Mouse (Mus musculus): ENCODE data around the gene Atcay.

Gene Atcay

DNA sequence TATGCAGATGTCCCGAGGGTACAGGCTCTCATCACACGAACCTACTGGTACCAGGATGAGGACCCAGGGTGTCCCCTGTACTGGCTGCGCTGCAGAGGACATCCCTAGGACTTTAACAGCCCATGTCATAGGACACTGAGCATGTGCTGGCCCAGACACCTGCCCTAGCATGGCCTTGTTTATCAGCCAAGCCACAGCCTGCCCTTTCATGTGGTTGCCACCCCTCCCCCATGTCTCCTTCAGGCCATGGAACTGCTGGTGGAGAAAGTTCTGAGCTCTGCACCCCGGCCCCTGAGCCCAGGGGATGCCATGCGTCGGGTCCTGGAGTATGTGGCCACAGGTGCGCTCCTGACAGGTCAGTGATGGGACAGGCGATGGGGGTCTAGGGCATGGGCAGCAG, 18.8 kb upstream of the Atcay start:
- peaks cover 35% of the 10 kb centered on the region for H3K27me3 ChIP-seq (ENCODE audit: insufficient read depth, low read length)
- H3K4me3 ChIP-seq (replicated peaks; ENCODE audit: low read length): no peak overlapping the region
- no peak for TF ChIP-seq CTCF (conservative IDR thresholded peaks at IDR 0.05; ENCODE audit: low read length)
- TF ChIP-seq POU5F1 (IDR thresholded peaks at IDR 0.05; ENCODE audit: borderline replicate concordance, low read length): no peak
- TF ChIP-seq NANOG (IDR thresholded peaks at IDR 0.05; ENCODE audit: borderline replicate concordance, low read length): no peak
- no peaks in the 10 kb centered on the region for H3K9me3 ChIP-seq (ENCODE audit: low read length)
- H3K36me3 ChIP-seq (ENCODE audit: insufficient read depth, low read length): no peaks in the 10 kb centered on the region
- H3K4me1 ChIP-seq (replicated peaks; ENCODE audit: low read depth, low read length): peaks cover 67% of the 10 kb centered on the region

DNA sequence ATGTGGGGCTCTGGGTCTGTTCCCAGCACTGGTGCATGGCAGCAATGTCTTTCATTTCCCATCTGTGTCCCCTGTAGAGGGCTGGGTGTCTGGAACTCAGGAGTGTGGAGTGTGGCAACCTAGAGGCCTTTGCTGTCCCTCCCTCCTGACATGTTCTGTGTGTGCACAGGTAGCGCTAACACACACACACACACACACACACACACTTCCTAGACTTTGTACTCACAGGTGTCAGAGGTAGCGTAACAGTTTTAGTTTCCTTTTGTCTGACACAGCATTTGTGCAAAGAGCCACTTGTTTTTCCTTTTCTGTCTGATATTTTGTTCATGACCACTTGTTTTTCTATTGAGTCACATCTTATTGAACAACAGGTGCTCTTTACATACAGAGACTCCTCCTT, 17.2 kb upstream of the Atcay start:
- Histone ChIP-seq H3K9me3 (ENCODE audit: low read length) (no peaks in the 10 kb centered on the region), H3K36me3 (ENCODE audit: insufficient read depth, low read length) (no peaks in the 10 kb centered on the region), H3K27me3 (ENCODE audit: insufficient read depth, low read length) (peaks cover 32% of the 10 kb centered on the region), H3K4me3 (replicated peaks; ENCODE audit: low read length) (no peak overlapping the region), H3K4me1 (replicated peaks; ENCODE audit: low read depth, low read length) (peaks cover 72% of the 10 kb centered on the region)
- no peak for TF ChIP-seq POU5F1 (IDR thresholded peaks at IDR 0.05; ENCODE audit: borderline replicate concordance, low read length)
- no peak for TF ChIP-seq CTCF (conservative IDR thresholded peaks at IDR 0.05; ENCODE audit: low read length)
- no peak for TF ChIP-seq NANOG (IDR thresholded peaks at IDR 0.05; ENCODE audit: borderline replicate concordance, low read length)

DNA sequence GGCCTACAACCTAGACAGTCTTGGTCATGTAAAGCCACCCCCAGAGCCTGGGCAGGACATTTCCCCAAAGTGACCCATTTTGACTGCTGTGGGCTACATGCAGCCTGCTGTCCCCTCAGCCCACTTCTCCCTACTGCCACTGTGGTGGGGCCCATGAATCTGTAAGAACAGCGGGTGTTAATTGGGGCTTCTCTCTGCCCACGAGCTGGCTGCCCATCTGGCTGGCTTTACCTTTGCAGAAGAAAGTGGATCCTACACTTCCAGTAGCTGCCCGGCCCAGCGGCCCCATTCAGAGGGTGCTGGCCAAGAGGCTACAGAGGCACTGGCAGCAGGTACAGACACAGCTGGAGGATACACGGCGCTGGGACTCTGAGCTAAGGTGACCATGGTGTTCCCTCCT, 14.5 kb upstream of the Atcay start:
- peaks cover 22% of the 10 kb centered on the region for H3K27me3 ChIP-seq (ENCODE audit: insufficient read depth, low read length)
- no peaks in the 10 kb centered on the region for H3K36me3 ChIP-seq (ENCODE audit: insufficient read depth, low read length)
- peaks cover 73% of the 10 kb centered on the region for H3K4me1 ChIP-seq (replicated peaks; ENCODE audit: low read depth, low read length)
- H3K4me3 ChIP-seq (replicated peaks; ENCODE audit: low read length): peak overlapping the region; percentile 10; the same call in 1 of the 2 replicates
- no peak for TF ChIP-seq POU5F1 (IDR thresholded peaks at IDR 0.05; ENCODE audit: borderline replicate concordance, low read length)
- TF ChIP-seq NANOG (IDR thresholded peaks at IDR 0.05; ENCODE audit: borderline replicate concordance, low read length): no peak
- no peak for TF ChIP-seq CTCF (conservative IDR thresholded peaks at IDR 0.05; ENCODE audit: low read length)
- H3K9me3 ChIP-seq (ENCODE audit: low read length): no peaks in the 10 kb centered on the region

DNA sequence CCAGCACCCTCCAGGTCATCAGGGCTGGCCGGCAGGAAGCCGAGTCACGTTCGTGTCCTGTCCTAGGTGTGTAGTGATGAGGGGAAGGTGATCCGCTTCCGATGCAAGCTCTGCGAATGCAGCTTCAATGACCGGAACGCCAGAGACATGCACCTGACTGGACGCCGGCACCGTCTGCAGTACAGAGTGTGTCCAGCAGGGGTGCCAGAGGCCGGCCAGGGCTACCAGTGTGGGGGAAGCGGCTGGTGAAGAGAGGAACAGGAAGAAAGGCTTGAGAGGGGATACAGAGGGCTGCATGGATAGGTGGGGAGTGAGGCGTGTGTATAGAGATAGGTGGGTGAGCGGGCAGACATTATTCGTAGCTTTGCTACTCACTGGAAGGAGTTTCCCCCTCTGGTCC, 14.0 kb upstream of the Atcay start:
- peaks cover 71% of the 10 kb centered on the region for H3K4me1 ChIP-seq (replicated peaks; ENCODE audit: low read depth, low read length)
- peaks cover 28% of the 10 kb centered on the region for H3K27me3 ChIP-seq (ENCODE audit: insufficient read depth, low read length)
- no peaks in the 10 kb centered on the region for H3K36me3 ChIP-seq (ENCODE audit: insufficient read depth, low read length)
- TF ChIP-seq CTCF (conservative IDR thresholded peaks at IDR 0.05; ENCODE audit: low read length) (peak; percentile 93), NANOG (IDR thresholded peaks at IDR 0.05; ENCODE audit: borderline replicate concordance, low read length) (no peak)
- H3K9me3 ChIP-seq (ENCODE audit: low read length): no peaks in the 10 kb centered on the region
- H3K4me3 ChIP-seq (replicated peaks; ENCODE audit: low read length): peak overlapping the region; percentile 10; the same call in 1 of the 2 replicates

DNA sequence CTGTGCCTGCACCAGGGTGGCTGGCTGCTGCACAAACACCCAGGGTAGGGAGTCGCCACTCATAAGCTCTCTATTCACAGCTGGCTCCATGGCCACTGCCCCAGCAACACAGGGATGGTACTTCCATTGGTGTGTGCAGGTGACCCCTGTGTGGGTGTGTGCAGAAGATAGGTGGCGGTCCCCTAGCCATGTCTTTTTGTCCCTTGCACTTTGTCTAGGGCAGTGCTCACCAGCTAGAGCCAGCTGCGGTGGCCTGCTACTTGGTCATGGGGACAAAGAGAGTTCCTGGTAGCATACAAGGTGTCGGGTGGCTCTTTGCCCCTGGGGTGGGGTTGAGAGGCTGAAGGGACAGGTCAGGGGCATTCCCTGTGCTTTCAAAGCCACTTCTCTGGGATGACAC, 13.5 kb upstream of the Atcay start:
- TF ChIP-seq POU5F1 (IDR thresholded peaks at IDR 0.05; ENCODE audit: borderline replicate concordance, low read length): no peak
- no peak for TF ChIP-seq CTCF (conservative IDR thresholded peaks at IDR 0.05; ENCODE audit: low read length)
- no peak for TF ChIP-seq NANOG (IDR thresholded peaks at IDR 0.05; ENCODE audit: borderline replicate concordance, low read length)

DNA sequence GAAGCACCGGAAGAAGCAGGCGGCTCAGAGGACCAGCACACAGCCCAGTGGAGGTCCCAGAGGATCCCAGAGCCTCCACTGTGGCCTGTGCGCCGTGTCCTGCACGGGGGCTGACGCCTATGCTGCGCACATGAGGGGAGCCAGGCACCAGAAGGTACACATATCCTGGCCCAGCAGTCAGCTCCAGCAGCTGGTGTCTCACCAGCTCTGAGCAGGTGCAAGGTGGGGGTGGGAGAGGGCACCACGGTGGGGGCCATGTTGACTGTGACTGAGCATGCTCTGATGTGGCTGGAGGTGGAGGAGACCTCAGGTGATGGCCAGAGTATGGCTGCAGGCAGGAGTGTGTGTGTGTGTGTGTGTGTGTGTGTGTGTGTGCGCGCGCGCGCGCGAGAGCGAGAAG, 11.4 kb upstream of the Atcay start:
- TF ChIP-seq POU5F1 (IDR thresholded peaks at IDR 0.05; ENCODE audit: borderline replicate concordance, low read length): no peak
- TF ChIP-seq NANOG (IDR thresholded peaks at IDR 0.05; ENCODE audit: borderline replicate concordance, low read length): no peak
- TF ChIP-seq CTCF (conservative IDR thresholded peaks at IDR 0.05; ENCODE audit: low read length): no peak
- peaks cover 36% of the 10 kb centered on the region for H3K27me3 ChIP-seq (ENCODE audit: insufficient read depth, low read length)
- H3K36me3 ChIP-seq (ENCODE audit: insufficient read depth, low read length): no peaks in the 10 kb centered on the region
- peak overlapping the region; percentile 64 for H3K4me3 ChIP-seq (replicated peaks; ENCODE audit: low read length)
- peaks cover 76% of the 10 kb centered on the region for H3K4me1 ChIP-seq (replicated peaks; ENCODE audit: low read depth, low read length)
- no peaks in the 10 kb centered on the region for H3K9me3 ChIP-seq (ENCODE audit: low read length)

More for the DNA sequence above, 13.5 kb upstream of the Atcay start:
- Histone ChIP-seq H3K36me3 (ENCODE audit: insufficient read depth, low read length) (no peaks in the 10 kb centered on the region), H3K27me3 (ENCODE audit: insufficient read depth, low read length) (peaks cover 32% of the 10 kb centered on the region), H3K9me3 (ENCODE audit: low read length) (no peaks in the 10 kb centered on the region), H3K4me1 (replicated peaks; ENCODE audit: low read depth, low read length) (peaks cover 71% of the 10 kb centered on the region), H3K4me3 (replicated peaks; ENCODE audit: low read length) (no peak overlapping the region)

DNA sequence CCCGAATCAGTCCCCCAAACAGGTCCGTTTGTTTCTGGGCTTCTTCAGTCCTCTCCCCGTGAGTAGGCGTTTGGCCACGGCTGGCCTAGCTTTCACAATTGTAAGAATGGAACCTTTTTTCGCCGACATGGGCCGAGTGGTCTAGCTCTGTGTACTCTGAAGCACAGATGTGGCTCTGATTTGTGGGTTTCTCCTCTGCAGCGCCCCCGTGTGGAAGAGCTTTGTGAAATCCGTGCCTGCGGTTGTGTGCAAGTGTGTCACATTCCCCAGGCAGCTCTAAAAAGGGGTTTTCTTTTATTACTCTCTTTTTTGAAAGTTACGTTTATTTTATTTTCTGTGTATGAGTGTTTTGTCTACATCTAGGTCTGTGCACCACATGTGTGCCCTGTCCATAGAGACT, 10.2 kb upstream of the Atcay start:
- no peaks in the 10 kb centered on the region for H3K9me3 ChIP-seq (ENCODE audit: low read length)
- no peak overlapping the region for H3K4me3 ChIP-seq (replicated peaks; ENCODE audit: low read length)
- TF ChIP-seq POU5F1 (IDR thresholded peaks at IDR 0.05; ENCODE audit: borderline replicate concordance, low read length) (no peak), NANOG (IDR thresholded peaks at IDR 0.05; ENCODE audit: borderline replicate concordance, low read length) (no peak), CTCF (conservative IDR thresholded peaks at IDR 0.05; ENCODE audit: low read length) (peak; percentile 73)
- H3K36me3 ChIP-seq (ENCODE audit: insufficient read depth, low read length): no peaks in the 10 kb centered on the region
- H3K4me1 ChIP-seq (replicated peaks; ENCODE audit: low read depth, low read length): peaks cover 80% of the 10 kb centered on the region
- H3K27me3 ChIP-seq (ENCODE audit: insufficient read depth, low read length): peaks cover 36% of the 10 kb centered on the region

DNA sequence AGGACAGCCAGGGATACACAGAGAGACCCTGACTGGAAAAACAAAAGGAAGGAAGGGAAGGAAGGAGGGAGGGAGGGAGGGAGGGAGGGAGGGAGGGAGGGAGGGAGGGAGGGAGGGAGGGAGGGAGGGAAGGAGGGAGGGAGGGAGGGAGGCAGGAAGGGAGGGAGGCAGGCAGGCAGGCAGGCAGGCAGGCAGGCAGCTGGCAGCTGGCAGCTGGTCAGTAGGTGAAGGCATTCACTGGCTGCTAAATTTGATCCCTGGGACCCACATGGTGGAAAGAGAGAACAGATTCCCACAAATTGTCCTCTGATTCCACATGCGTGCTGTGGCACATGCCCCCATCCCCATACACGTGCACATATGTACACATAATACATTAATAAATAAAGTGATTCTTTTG, 8.0 kb upstream of the Atcay start:
- Histone ChIP-seq H3K4me3 (replicated peaks; ENCODE audit: low read length) (no peak overlapping the region), H3K9me3 (ENCODE audit: low read length) (no peaks in the 10 kb centered on the region)
- no peak for TF ChIP-seq POU5F1 (IDR thresholded peaks at IDR 0.05; ENCODE audit: borderline replicate concordance, low read length)
- TF ChIP-seq NANOG (IDR thresholded peaks at IDR 0.05; ENCODE audit: borderline replicate concordance, low read length): no peak
- no peak for TF ChIP-seq CTCF (conservative IDR thresholded peaks at IDR 0.05; ENCODE audit: low read length)

More for the DNA sequence above, 8.0 kb upstream of the Atcay start:
- Histone ChIP-seq H3K4me1 (replicated peaks; ENCODE audit: low read depth, low read length) (peaks cover 84% of the 10 kb centered on the region), H3K27me3 (ENCODE audit: insufficient read depth, low read length) (peaks cover 25% of the 10 kb centered on the region), H3K36me3 (ENCODE audit: insufficient read depth, low read length) (no peaks in the 10 kb centered on the region)

Data from E14TG2a.4 (cell line).